Mouse (Mus musculus) limb, embryonic 14.5 days (tissue): ENCODE results near the gene Dst. TPM values are rescaled to one million over a fixed set of nuclear protein-coding genes. Genes with fewer than 3 reads are reported as not detected.
A peak's percentile ranks its signal among the peaks of the same experiment; 100 is the strongest.

ENCODE experiments used
- ATAC-seq: fragments of 200-750 bp; cut with Nextera tagmentation; 2 replicates; pipeline ENCODE4 v1.8.0; 2017; ENCODE audit warnings: low read depth, moderate number of reproducible peaks, moderate TSS enrichment; ENCODE audit not compliant: low FRiP score
- DNase-seq: peaks from one replicate; pipeline ENCODE4 v3.0.0-alpha.2; 2015; ENCODE audit warnings: low spot score
- H3K27ac ChIP-seq: fragments of 300-500 bp; sonication (generic); replicated peaks from 2 replicates; pipeline ENCODE4 v1.5.1; 2014; ENCODE audit warnings: low read depth, mild to moderate bottlenecking, low read length, moderate library complexity, mixed read lengths
- H3K27me3 ChIP-seq: fragments of 300-500 bp; sonication (generic); 2 replicates; pipeline ENCODE4 v1.6.1; 2014; ENCODE audit warnings: low read length, mixed read lengths; ENCODE audit not compliant: control insufficient read depth, insufficient read depth
- H3K36me3 ChIP-seq: fragments of 300-500 bp; sonication (generic); 2 replicates; pipeline ENCODE4 v1.6.1; 2014; ENCODE audit warnings: mild to moderate bottlenecking, low read length, moderate library complexity, mixed read lengths; ENCODE audit not compliant: control insufficient read depth, insufficient read depth
- H3K4me1 ChIP-seq: fragments of 300-500 bp; sonication (generic); 2 replicates; pipeline ENCODE4 v1.6.1; 2014; ENCODE audit warnings: antibody characterized with exemption, low read length, mixed read lengths; ENCODE audit not compliant: control insufficient read depth, insufficient read depth
- H3K4me2 ChIP-seq: fragments of 300-500 bp; sonication (generic); replicated peaks from 2 replicates; pipeline ENCODE4 v1.6.1; 2014; ENCODE audit warnings: low read depth, mild to moderate bottlenecking, low read length, moderate library complexity; ENCODE audit not compliant: severe bottlenecking
- H3K4me3 ChIP-seq: fragments of 300-500 bp; sonication (generic); replicated peaks from 2 replicates; pipeline ENCODE4 v1.5.1; 2014; ENCODE audit warnings: low read length
- H3K9ac ChIP-seq: fragments of 300-500 bp; sonication (generic); 2 replicates; pipeline ENCODE4 v1.6.1; 2014; ENCODE audit warnings: mild to moderate bottlenecking, low read depth, low read length, moderate library complexity; ENCODE audit not compliant: severe bottlenecking
- H3K9me3 ChIP-seq: fragments of 300-500 bp; sonication (generic); 2 replicates; pipeline ENCODE4 v1.6.1; 2016; ENCODE audit warnings: low read length; ENCODE audit not compliant: control insufficient read depth
- POLR2A ChIP-seq: fragments of 200-500 bp; IDR thresholded peaks from 2 replicates; pipeline ENCODE4 v1.8.0; 2012; ENCODE audit warnings: inconsistent platforms, mild to moderate bottlenecking, moderate library complexity, borderline replicate concordance; ENCODE audit not compliant: insufficient read depth, insufficient read length; ENCODE audit errors: extremely low read depth
- WGBS: fragments of 180-500 bp; shearing (Covaris S2); extraction: QIAGEN DNeasy Blood & Tissue Kit; methylation state at CpG from one replicate; pipeline ENCODE4 v1.1.7; 2014; 5-methylcytosine and 5-hydroxymethylcytosine counted together
- polyA plus RNA-seq, 2 experiments: library from polyadenylated mRNA; depleted of rRNA in 1 of 2; stranded (reverse) in 1 of 2; unstranded in 1 of 2; fragments of >200 nt; fragmentation: Nextera tagmentation in 1 of 2; extraction: Ambion mirVana in 1 of 2; gene quantifications; 2 replicates each; pipeline versions ENCODE4 v1.2.1 to v1.2.3; 2012 to 2014

Gene Dst
- polyA plus RNA-seq (2012; rRNA removed) = 34.6 and 42.5 TPM in 2 replicates
- polyA plus RNA-seq (2014; fragmentation: Nextera tagmentation; extraction: Ambion mirVana) = 34.9 and 39.4 TPM in 2 replicates

DNA sequence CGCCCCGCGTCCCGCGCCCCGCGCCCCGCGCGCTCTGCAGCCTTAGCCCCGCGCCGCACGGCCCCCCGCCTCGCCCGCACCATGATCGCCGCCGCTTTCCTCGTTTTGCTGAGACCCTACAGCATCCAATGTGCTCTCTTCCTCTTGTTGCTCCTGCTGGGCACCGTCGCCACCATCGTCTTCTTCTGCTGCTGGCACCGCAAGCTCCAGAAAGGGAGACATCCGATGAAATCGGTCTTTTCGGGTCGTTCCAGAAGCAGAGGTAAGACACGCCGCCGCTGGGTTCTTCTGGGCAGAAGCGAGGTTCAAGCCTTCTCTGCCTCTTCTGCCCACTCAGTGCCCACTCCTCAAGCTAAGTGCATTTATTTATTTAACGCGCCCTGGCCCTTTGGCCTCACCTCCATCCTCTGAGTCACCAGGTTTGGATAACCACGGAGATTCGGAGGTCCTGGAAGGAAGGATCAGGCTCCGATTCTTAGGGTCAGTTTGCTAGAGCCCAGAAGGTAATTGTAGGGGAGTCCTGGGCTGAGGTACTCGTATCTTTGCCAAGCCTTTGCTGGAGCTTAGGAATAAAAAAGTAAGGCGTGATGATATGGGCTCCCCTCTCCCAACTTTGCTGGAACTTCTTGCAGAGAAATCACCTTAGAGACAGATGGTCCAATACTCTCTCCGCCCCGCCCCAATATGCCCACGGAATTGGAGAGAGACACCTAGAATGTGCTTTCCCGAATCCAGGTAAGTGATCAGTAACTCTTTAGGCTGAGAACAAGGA, at the start of gene Dst:
Gene Dst (plus strand): TSS at position 35 of the 772 bp plus-strand sequence.
- TF ChIP-seq POLR2A = no peak

DNA sequence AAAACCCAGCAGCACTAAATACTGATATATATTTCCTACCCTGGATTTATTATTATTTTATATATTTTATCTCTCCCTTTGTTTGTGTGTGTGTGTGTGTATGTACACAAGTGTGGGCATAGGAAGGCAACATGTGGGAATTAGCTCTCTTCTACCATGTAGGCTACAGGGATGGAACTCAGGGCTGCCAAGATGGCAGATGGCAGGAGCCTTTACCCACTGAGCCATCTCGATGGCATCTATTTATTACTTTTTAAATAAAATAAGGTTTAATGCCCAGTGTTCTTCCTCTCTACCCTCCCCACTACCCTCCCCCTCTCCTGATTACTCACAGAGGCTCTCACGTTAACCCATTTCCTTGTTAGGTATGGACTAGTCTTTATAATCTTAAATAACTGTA, 39.0 kb upstream of the Dst start:
- WGBS = 75% methylated on average over 2 of the region's 2 CpGs
- ATAC-seq = no peak
- no peak overlapping the region for H3K4me2 ChIP-seq

More for the DNA sequence above, at the start of gene Dst:
- H3K27ac ChIP-seq = no peak within 1 kb of the TSS
- no peaks in the 10 kb centered on the region for H3K36me3 ChIP-seq
- ATAC-seq (no peak), DNase-seq (no peak)
- peak within 1 kb of the TSS; percentile 90 for H3K4me2 ChIP-seq
- H3K4me1 ChIP-seq = peaks cover 6% of the 10 kb centered on the region
- H3K27me3 ChIP-seq = peaks cover 32% of the 10 kb centered on the region
- H3K9ac ChIP-seq = peak within 1 kb of the TSS; percentile 65
- WGBS = 5% methylated on average over 40 of the region's 44 CpGs
- peak within 1 kb of the TSS; percentile 60 for H3K4me3 ChIP-seq
- H3K9me3 ChIP-seq = no peaks in the 10 kb centered on the region

DNA sequence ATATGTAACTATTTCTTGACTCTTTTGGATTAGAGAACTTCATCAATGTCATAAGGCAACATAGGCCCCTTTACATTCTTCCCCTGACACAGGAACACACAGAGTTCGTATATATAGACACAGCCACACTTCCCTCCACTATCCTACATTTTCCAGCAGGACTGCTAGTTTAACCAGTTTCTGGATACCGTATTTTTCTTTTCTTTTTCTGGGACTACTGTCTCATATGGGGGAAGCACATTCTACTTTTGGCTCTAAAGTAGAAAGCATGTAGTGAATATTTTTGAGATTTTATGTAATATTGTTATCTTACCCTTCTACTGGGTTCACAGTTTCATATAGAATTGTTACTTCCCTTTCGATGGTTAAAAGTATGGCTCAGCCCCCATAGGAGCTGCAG, 38.6 kb upstream of the Dst start:
- H3K4me3 ChIP-seq = no peak overlapping the region
- TF ChIP-seq POLR2A = no peak
- no peaks in the 10 kb centered on the region for H3K36me3 ChIP-seq
- H3K4me2 ChIP-seq = no peak overlapping the region
- 90% methylated on average over 3 of the region's 3 CpGs for WGBS
- DNase-seq = no peak
- no peaks in the 10 kb centered on the region for H3K9me3 ChIP-seq
- H3K4me1 ChIP-seq = no peaks in the 10 kb centered on the region
- H3K27me3 ChIP-seq = no peaks in the 10 kb centered on the region
- H3K9ac ChIP-seq = no peak overlapping the region
- ATAC-seq = no peak
- no peak overlapping the region for H3K27ac ChIP-seq

More for the DNA sequence above, 39.0 kb upstream of the Dst start:
- no peaks in the 10 kb centered on the region for H3K36me3 ChIP-seq
- H3K27ac ChIP-seq = no peak overlapping the region
- DNase-seq = no peak
- H3K4me3 ChIP-seq = no peak overlapping the region
- TF ChIP-seq POLR2A = no peak
- no peaks in the 10 kb centered on the region for H3K4me1 ChIP-seq
- no peaks in the 10 kb centered on the region for H3K27me3 ChIP-seq
- H3K9ac ChIP-seq = no peak overlapping the region
- H3K9me3 ChIP-seq = no peaks in the 10 kb centered on the region

DNA sequence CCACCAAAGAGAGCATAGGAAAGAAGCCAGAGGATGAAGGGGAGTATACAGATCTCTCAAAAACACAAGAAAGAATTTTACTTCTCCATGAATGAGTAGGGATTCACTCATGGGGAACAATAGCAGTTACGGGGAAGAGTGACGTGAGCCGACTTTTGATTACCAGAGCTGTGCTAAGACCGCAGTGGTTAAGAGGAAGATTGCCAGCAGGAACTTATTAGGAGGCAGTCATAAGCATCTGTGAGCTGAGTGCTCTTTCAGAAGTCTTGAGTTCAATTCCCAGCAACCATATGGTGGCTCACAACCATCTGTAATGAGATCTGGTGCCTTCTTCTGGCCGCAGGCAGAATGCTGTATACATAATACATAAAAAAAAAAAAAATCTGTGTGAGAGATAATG, 34.5 kb upstream of the Dst start:
- 80% methylated on average over 5 of the region's 5 CpGs for WGBS
- no peak overlapping the region for H3K9ac ChIP-seq
- H3K4me3 ChIP-seq = no peak overlapping the region
- no peak overlapping the region for H3K27ac ChIP-seq
- no peak overlapping the region for H3K4me2 ChIP-seq
- no peak for ATAC-seq
- DNase-seq = no peak
- H3K27me3 ChIP-seq = no peaks in the 10 kb centered on the region
- no peaks in the 10 kb centered on the region for H3K4me1 ChIP-seq
- no peaks in the 10 kb centered on the region for H3K36me3 ChIP-seq
- TF ChIP-seq POLR2A = no peak
- no peaks in the 10 kb centered on the region for H3K9me3 ChIP-seq

DNA sequence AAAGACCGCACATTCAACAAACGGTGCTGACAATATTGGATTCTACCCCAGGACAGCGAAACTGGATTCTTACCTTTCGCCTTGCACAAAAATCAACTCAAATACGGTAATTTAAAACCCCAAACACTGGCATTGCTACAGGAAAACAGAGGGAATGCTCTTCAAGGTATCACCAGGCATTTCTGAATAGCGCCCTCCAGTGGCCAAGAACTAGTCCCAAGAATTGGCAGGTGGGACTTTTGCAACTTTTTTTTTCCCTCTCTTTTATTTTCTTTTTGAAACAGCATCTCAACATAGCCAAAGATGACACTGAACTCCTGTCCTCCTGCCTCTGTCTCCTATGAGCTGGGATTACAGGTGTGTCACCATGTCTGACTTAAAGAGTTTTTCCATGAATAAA, 32.3 kb upstream of the Dst start:
- no peaks in the 10 kb centered on the region for H3K4me1 ChIP-seq
- ATAC-seq (no peak), DNase-seq (no peak)
- no peak overlapping the region for H3K27ac ChIP-seq
- WGBS = 49% methylated on average over 6 of the region's 6 CpGs
- no peak overlapping the region for H3K4me2 ChIP-seq
- no peak for TF ChIP-seq POLR2A
- H3K4me3 ChIP-seq = no peak overlapping the region
- H3K27me3 ChIP-seq = no peaks in the 10 kb centered on the region
- no peak overlapping the region for H3K9ac ChIP-seq
- no peaks in the 10 kb centered on the region for H3K36me3 ChIP-seq
- H3K9me3 ChIP-seq = no peaks in the 10 kb centered on the region

DNA sequence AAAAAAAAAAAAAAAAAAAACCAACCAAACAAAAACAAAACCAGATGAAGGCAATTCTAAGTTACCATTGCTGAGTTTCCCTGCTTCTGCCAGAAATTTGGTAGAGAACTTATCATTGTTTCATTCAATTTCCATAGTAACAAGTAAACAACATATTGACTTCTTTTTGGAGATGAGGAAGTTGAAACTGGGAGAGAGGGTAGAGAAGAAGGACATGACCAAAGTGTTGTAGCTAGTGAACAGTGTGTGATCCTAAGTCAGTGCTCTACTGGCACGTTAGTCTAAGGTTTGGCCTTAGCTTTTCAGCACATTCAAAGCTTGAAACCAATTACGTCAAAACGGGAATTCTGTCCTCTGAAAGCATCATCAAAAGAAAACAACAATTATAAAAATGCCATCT, 31.6 kb upstream of the Dst start:
- Histone ChIP-seq H3K27me3 (no peaks in the 10 kb centered on the region), H3K9me3 (no peaks in the 10 kb centered on the region), H3K27ac (no peak overlapping the region), H3K4me3 (no peak overlapping the region), H3K4me2 (no peak overlapping the region), H3K9ac (no peak overlapping the region), H3K4me1 (no peaks in the 10 kb centered on the region), H3K36me3 (no peaks in the 10 kb centered on the region)
- ATAC-seq (no peak), DNase-seq (no peak)
- WGBS = 77% methylated on average over 3 of the region's 3 CpGs
- no peak for TF ChIP-seq POLR2A
